Mouse (Mus musculus) embryonic facial prominence, embryonic 15.5 days (tissue): ENCODE measurements around the gene Exph5. TPM values are rescaled to one million over a fixed set of nuclear protein-coding genes. Genes with fewer than 3 reads are reported as not detected.

Experiments used
- ATAC-seq: fragments of 200-750 bp; cut with Nextera tagmentation; 2 replicates; pipeline ENCODE4 v1.8.0; 2017; ENCODE audit warnings: low read depth, moderate TSS enrichment; ENCODE audit not compliant: insufficient number of reproducible peaks, low FRiP score, low TSS enrichment
- H3K27ac ChIP-seq: fragments of 300-500 bp; sonication (generic); replicated peaks from 2 replicates; pipeline ENCODE4 v1.5.1; 2015; ENCODE audit warnings: mild to moderate bottlenecking, inconsistent platforms
- H3K27me3 ChIP-seq: fragments of 300-500 bp; sonication (generic); 2 replicates; pipeline ENCODE4 v1.6.1; 2015; ENCODE audit warnings: inconsistent platforms
- H3K36me3 ChIP-seq: fragments of 300-500 bp; sonication (generic); 2 replicates; pipeline ENCODE4 v1.6.1; 2015; ENCODE audit warnings: mild to moderate bottlenecking, inconsistent platforms
- H3K4me1 ChIP-seq: fragments of 300-500 bp; sonication (generic); 2 replicates; pipeline ENCODE4 v1.6.1; 2015; ENCODE audit warnings: inconsistent platforms
- H3K4me2 ChIP-seq: fragments of 300-500 bp; sonication (generic); replicated peaks from 2 replicates; pipeline ENCODE4 v1.6.1; 2015; ENCODE audit warnings: mild to moderate bottlenecking, inconsistent platforms
- H3K4me3 ChIP-seq: fragments of 300-500 bp; sonication (generic); replicated peaks from 2 replicates; pipeline ENCODE4 v1.5.1; 2015; ENCODE audit warnings: mild to moderate bottlenecking, inconsistent platforms
- H3K9ac ChIP-seq: fragments of 300-500 bp; sonication (generic); 2 replicates; pipeline ENCODE4 v1.6.1; 2015; ENCODE audit warnings: inconsistent platforms
- H3K9me3 ChIP-seq: fragments of 300-500 bp; sonication (generic); replicated peaks from 2 replicates; pipeline ENCODE4 v1.6.1; 2016; ENCODE audit warnings: inconsistent platforms
- WGBS: fragments of 180-500 bp; shearing (Covaris S2); methylation state at CpG from one replicate; pipeline ENCODE4 v1.1.7; 2015; 5-methylcytosine and 5-hydroxymethylcytosine counted together
- polyA plus RNA-seq: library from polyadenylated mRNA; unstranded; fragments of >200 nt; fragmentation: Nextera tagmentation; extraction: Ambion mirVana; gene quantifications from 2 replicates; pipeline ENCODE4 v1.2.1, GENCODE M21; 2015

The Exph5 gene
- polyA plus RNA-seq, 1 experiment from 2014 or later, result 2.3 TPM

DNA sequence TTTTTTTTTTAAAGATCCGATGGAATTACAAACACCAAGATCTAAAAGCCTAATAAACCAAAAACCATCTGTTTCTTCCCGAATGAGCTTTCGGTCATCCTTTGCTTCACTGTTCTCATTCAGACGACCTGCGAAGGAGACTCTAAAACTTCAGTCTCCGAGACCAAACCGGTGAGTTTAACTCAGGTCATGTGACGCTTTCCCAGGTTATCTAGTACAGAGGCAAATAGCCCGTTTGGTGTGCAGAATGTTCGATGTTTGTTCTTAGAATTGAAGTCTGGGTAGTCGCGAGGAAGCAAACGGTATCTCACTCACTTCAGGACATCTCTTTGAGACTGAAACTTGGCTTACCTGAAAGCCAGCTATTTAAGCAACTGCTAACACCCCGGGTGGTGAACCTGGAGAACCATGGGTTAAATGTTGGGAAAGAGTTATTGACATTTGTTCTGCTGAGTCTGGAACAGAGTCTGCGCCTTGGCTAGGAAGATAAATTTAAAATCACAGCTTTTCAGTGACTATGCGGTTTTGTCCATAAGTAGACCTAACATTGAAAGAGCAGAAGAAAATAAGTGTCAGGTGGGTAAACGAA lies 39.0 kb downstream of the Exph5 start:
- H3K36me3 ChIP-seq, result no peaks in the 10 kb centered on the region
- peak overlapping the region; percentile 61; the same call in 1 of the 2 replicates for H3K27ac ChIP-seq
- no peaks in the 10 kb centered on the region for H3K27me3 ChIP-seq
- H3K4me3 ChIP-seq, result peak overlapping the region; percentile 47
- H3K4me1 ChIP-seq, result peaks cover 5% of the 10 kb centered on the region; the same call in 1 of the 2 replicates
- peak overlapping the region; percentile 72 for H3K4me2 ChIP-seq
- H3K9me3 ChIP-seq, result no peaks in the 10 kb centered on the region
- no peak overlapping the region for H3K9ac ChIP-seq
- WGBS, result 35% methylated on average over 17 of the region's 17 CpGs
- no peak for ATAC-seq

DNA sequence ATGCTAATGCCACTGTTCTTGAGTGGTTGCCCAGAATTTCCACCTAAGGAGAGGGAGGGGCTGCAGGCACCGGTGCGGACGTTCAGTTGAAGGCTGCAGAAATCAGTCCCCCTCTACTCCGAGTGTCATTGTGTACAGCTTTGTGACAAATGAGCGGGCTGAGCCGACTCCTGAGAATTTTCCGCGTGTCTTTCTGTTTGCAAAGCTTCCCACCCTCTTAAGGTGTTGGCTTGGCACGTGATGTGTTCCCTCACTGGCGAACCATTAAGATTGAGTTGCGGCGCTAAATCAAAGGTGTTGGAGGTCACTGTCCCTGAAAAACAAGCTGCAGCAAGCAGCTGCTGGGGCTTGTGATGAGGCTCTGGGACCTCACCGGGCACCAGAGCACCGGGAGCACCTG lies 39.5 kb downstream of the Exph5 start:
- Histone ChIP-seq H3K4me1 (peaks cover 5% of the 10 kb centered on the region; the same call in 1 of the 2 replicates), H3K4me2 (peak overlapping the region; percentile 72), H3K9ac (0 out of 2 replicates have a peak overlapping the region, but pooled peaks have one; percentile 7), H3K4me3 (peak overlapping the region; percentile 47), H3K27me3 (no peaks in the 10 kb centered on the region), H3K9me3 (no peaks in the 10 kb centered on the region), H3K27ac (peak overlapping the region; percentile 61), H3K36me3 (no peaks in the 10 kb centered on the region)
- WGBS, result 11% methylated on average over 14 of the region's 14 CpGs
- ATAC-seq, result no peak

DNA sequence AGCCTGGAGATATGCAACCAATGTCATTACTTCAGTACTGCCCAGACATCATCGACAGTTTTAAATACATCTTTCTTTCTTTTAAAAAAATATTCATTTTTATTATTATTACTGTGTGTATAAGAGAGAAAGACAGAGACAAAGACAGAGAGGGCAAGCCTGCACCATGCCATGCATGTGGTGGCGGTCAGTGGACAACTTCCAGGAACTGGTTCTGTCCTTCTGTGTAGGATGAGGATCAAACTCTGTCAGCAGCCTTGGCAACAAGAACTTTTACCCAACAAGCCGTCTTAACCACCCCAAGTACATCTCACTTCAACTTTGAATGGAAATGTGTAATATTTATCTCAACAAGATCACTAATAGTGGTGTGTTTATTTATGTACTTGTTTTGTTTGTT lies 40.5 kb downstream of the Exph5 start:
- no peak for ATAC-seq
- peak overlapping the region; percentile 72 for H3K4me2 ChIP-seq
- peak overlapping the region; percentile 47 for H3K4me3 ChIP-seq
- H3K36me3 ChIP-seq, result no peaks in the 10 kb centered on the region
- no peaks in the 10 kb centered on the region for H3K9me3 ChIP-seq
- 66% methylated on average over 3 of the region's 3 CpGs for WGBS
- H3K4me1 ChIP-seq, result peaks cover 5% of the 10 kb centered on the region; the same call in 1 of the 2 replicates
- H3K9ac ChIP-seq, result no peak overlapping the region
- no peaks in the 10 kb centered on the region for H3K27me3 ChIP-seq
- H3K27ac ChIP-seq, result no peak overlapping the region

DNA sequence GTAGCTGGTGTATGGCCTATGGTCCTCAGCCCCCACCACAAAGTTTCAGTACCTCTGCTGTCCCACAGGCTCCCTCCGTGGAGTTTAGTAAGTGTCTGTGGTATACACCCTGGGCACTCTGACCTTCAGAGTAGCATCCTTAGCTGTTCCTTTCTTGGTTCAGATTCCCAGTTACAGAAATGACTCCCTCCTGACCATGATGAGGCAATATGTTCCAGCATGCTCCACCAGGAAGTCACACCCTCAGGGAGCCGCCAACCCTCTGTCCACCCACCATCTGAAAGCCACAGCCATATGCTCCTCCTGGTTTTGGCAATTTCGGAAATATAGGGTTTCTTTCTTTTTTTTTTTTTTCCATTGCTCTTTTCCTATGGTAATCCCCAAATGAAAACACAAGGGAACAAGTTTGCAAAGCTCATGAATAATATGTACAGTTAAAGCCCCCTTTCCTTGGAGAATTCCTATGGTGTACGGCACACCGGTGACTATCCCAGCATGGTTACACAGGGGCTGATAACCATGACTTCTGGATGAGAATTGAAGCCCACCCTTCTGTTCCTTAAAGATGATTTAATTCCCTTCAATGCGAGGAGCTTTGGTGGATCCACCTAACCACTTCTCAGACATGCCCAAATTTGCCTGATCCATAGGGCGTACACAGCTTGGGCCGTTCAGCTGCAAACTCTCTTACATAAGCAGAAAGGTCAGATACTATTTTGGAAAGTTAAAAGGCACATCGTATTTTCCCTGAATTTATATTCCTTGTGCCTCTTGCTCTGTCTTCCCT lies 43.4 kb downstream of the Exph5 start:
- Histone ChIP-seq H3K27ac (no peak overlapping the region), H3K36me3 (no peaks in the 10 kb centered on the region), H3K9me3 (no peaks in the 10 kb centered on the region), H3K9ac (no peak overlapping the region), H3K27me3 (no peaks in the 10 kb centered on the region), H3K4me1 (peaks cover 5% of the 10 kb centered on the region; the same call in 1 of the 2 replicates), H3K4me2 (no peak overlapping the region), H3K4me3 (no peak overlapping the region)
- no peak for ATAC-seq
- 78% methylated on average over 9 of the region's 9 CpGs for WGBS

DNA sequence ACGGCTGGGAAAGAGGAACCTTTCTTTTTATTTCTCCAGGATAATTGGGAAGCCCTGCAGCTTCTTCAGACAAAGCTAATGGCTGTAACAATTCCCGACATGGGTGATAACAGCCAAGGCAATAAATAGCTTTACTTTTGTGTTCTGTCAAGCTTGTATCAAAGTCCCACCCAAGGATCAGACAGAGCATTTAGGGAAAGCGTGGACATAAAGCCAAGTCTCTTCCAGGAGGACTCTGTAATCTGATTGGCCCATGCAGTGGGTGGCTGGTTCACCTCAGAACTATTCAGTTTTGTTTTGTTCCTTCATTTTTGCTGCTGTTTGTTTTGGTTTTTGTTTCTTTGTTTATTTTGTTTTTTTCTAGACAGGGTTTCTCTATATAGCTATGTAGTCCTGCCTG lies 44.3 kb downstream of the Exph5 start:
- H3K4me3 ChIP-seq, result no peak overlapping the region
- no peak overlapping the region for H3K27ac ChIP-seq
- H3K4me1 ChIP-seq, result no peaks in the 10 kb centered on the region
- no peak overlapping the region for H3K4me2 ChIP-seq
- no peaks in the 10 kb centered on the region for H3K9me3 ChIP-seq
- no peaks in the 10 kb centered on the region for H3K27me3 ChIP-seq
- no peaks in the 10 kb centered on the region for H3K36me3 ChIP-seq
- no peak overlapping the region for H3K9ac ChIP-seq
- 66% methylated on average over 3 of the region's 3 CpGs for WGBS
- ATAC-seq, result no peak

DNA sequence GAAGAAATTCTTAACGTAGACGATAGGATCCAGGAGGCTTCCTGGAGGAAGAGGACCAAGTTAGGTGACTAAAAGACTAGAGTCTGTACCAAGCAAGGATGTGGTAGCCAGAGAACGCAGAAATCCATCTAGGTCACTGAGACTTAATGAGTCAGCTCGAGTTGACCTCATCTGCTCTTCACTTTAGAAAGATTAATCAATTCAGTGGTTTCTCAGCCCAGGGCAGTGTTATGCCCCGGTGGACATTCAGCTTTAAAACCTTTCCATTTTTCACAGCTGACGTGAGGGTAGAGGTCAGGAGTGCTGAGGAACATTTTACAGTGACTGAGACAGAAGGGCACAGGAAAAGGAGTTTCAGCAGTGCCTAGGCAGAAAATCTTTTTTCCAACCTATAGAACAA lies 44.9 kb downstream of the Exph5 start:
- Histone ChIP-seq H3K4me3 (no peak overlapping the region), H3K4me1 (no peaks in the 10 kb centered on the region), H3K27me3 (no peaks in the 10 kb centered on the region), H3K27ac (no peak overlapping the region), H3K9ac (no peak overlapping the region), H3K36me3 (no peaks in the 10 kb centered on the region), H3K9me3 (no peaks in the 10 kb centered on the region), H3K4me2 (no peak overlapping the region)
- 65% methylated on average over 6 of the region's 6 CpGs for WGBS
- ATAC-seq, result no peak

DNA sequence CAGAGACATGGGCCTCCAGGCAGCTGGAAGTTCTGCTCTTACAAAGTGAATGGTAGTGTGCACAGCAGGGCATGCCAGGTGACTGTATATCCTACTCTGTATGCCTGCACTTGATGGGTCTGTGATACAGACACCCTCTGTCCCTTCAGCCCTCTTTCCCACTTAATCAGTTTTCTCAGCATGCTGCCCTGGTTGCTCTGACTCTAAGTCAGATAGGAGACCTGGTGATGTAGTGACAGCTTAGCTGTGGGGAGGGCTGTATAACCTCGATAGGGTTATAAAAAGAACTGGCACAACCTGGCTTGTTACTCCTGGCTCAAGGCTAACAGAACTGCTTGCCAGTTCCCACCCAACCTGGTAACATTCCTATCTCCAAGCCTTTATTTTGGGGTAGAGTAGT lies 47.7 kb downstream of the Exph5 start:
- WGBS, result 71% methylated on average over 1 of the region's 1 CpGs
- H3K4me3 ChIP-seq, result no peak overlapping the region
- no peak for ATAC-seq

DNA sequence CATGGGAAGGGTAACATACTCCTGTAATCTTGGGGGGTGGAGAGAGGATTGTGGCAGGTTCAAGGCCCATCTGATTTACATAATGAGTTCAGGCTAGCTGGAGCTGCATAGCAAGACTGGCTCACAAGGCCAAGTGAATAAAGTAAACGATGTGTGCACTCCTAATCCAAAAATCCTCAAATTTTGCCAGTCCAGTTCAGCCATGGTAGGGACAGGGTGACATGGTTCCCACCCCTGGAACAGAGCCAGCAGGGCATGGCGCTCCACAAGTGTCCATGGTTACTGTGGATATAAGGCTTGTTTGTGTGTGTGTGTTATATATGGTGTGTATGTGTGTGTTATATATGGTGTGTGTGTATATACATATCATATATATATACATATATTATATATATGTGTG lies 48.9 kb downstream of the Exph5 start:
- H3K9me3 ChIP-seq, result no peaks in the 10 kb centered on the region
- no peak overlapping the region for H3K4me3 ChIP-seq
- no peak overlapping the region for H3K9ac ChIP-seq
- no peak for ATAC-seq
- H3K4me2 ChIP-seq, result no peak overlapping the region
- no peaks in the 10 kb centered on the region for H3K4me1 ChIP-seq
- H3K36me3 ChIP-seq, result no peaks in the 10 kb centered on the region
- H3K27me3 ChIP-seq, result no peaks in the 10 kb centered on the region
- no peak overlapping the region for H3K27ac ChIP-seq
- 90% methylated on average over 2 of the region's 2 CpGs for WGBS

More for the DNA sequence above, 47.7 kb downstream of the Exph5 start:
- no peaks in the 10 kb centered on the region for H3K9me3 ChIP-seq
- no peaks in the 10 kb centered on the region for H3K36me3 ChIP-seq
- no peaks in the 10 kb centered on the region for H3K4me1 ChIP-seq
- H3K9ac ChIP-seq, result no peak overlapping the region
- no peaks in the 10 kb centered on the region for H3K27me3 ChIP-seq
- no peak overlapping the region for H3K4me2 ChIP-seq
- H3K27ac ChIP-seq, result no peak overlapping the region

DNA sequence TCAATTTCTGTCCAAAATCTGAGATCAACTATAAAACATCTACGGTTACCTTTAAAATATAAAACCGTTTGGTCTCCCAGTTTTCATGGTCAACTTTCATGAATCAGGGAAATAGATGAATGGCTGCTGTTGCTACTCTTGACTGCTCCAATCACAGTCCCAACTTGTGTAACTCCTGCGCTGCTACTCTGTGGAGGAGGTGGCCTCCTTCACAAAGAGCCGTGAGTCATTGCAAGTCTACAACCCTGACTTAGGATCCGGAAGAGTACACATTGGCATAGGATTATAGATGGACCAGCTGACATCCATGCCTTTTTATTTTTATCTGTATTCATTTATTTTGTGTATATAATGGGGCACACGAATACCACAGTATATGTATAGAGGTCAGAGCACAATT lies 50.4 kb downstream of the Exph5 start:
- no peak for ATAC-seq
- Histone ChIP-seq H3K4me3 (no peak overlapping the region), H3K27me3 (no peaks in the 10 kb centered on the region), H3K9me3 (no peaks in the 10 kb centered on the region), H3K36me3 (no peaks in the 10 kb centered on the region), H3K9ac (no peak overlapping the region), H3K4me2 (no peak overlapping the region), H3K4me1 (no peaks in the 10 kb centered on the region), H3K27ac (no peak overlapping the region)
- 84% methylated on average over 6 of the region's 6 CpGs for WGBS

DNA sequence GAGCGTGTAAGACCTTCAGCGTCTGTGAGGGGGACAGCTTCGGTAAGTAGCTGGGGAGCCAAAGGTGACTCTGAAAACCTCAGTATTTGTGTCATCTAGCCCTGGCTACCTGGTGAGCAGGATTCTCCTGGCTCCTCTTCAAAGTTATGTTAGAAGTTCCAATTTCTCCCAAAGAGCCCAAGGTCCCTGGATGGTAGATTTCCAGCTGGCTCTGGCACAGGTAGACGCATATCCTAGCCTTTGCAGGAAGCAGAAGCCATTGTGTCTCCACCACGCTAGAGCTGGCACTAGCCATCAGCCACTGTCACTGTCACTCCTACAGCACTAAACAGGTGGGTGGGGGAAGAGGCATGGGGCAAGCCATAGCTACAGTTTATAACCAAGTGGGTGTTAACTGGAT lies 51.7 kb downstream of the Exph5 start:
- H3K27me3 ChIP-seq, result no peaks in the 10 kb centered on the region
- WGBS, result 88% methylated on average over 5 of the region's 5 CpGs
- H3K27ac ChIP-seq, result no peak overlapping the region
- no peak overlapping the region for H3K4me2 ChIP-seq
- no peak overlapping the region for H3K9ac ChIP-seq
- no peaks in the 10 kb centered on the region for H3K4me1 ChIP-seq
- H3K36me3 ChIP-seq, result no peaks in the 10 kb centered on the region
- ATAC-seq, result no peak
- H3K9me3 ChIP-seq, result no peaks in the 10 kb centered on the region
- H3K4me3 ChIP-seq, result no peak overlapping the region

DNA sequence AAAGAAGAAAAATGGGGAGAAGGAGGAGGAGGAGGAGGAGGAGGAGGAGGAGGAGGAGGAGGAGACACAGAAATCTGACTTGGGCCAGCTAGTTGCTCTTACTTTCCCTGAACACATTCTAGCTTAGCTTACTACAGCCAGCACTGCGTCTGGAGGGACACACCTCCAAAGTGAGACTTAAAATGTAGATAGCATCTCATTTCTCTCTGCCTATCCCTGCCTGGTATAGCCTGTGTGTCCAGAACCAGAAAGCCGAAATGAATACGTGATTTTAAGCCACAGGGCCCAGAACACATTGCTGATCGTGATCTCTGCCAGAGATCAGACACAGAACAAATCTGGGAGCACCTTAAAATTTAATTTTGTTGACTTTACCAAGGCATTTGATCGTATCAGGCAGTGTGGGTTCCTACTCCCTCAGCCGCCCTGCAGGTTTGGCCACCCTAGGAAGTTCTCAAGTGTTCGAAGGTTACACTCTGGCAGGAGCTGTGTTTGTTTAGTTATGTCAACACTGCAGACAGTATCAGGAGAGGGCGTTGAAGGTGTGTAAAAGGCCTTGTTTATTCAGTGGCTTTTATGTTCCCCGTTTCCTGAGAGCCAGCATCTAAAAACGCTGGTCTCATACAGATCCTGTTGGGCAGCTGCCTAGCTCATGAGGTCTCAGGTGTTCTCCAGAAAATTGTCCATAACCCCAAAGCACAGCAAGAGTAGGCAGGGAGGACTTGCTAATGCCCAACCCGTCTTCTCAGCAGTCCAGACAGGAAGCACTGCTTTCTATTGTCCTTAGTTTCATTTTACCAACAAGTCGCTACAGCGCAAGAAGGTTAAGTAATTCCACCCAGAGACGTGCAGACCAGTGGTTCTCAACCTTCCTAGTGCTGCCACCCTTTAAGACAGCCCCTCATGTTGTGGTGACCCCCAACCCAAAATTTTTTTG lies 55.0 kb downstream of the Exph5 start:
- H3K4me2 ChIP-seq, result no peak overlapping the region
- WGBS, result 50% methylated on average over 14 of the region's 14 CpGs
- no peaks in the 10 kb centered on the region for H3K4me1 ChIP-seq
- no peak overlapping the region for H3K4me3 ChIP-seq
- peak overlapping the region; percentile 63 for H3K27ac ChIP-seq
- no peaks in the 10 kb centered on the region for H3K9me3 ChIP-seq
- H3K27me3 ChIP-seq, result no peaks in the 10 kb centered on the region
- no peak overlapping the region for H3K9ac ChIP-seq
- H3K36me3 ChIP-seq, result no peaks in the 10 kb centered on the region
- no peak; the same call in 1 of the 2 replicates for ATAC-seq
